Mouse (Mus musculus) spleen, adult 18-20 months (tissue): ENCODE results near the gene Dhrs1.

Experiments used
- DNase-seq, 2 experiments: peaks; one replicate each; pipeline ENCODE4 v3.0.0; 2022; ENCODE audit warnings: mixed read lengths in 2 of 2

Gene Dhrs1

DNA sequence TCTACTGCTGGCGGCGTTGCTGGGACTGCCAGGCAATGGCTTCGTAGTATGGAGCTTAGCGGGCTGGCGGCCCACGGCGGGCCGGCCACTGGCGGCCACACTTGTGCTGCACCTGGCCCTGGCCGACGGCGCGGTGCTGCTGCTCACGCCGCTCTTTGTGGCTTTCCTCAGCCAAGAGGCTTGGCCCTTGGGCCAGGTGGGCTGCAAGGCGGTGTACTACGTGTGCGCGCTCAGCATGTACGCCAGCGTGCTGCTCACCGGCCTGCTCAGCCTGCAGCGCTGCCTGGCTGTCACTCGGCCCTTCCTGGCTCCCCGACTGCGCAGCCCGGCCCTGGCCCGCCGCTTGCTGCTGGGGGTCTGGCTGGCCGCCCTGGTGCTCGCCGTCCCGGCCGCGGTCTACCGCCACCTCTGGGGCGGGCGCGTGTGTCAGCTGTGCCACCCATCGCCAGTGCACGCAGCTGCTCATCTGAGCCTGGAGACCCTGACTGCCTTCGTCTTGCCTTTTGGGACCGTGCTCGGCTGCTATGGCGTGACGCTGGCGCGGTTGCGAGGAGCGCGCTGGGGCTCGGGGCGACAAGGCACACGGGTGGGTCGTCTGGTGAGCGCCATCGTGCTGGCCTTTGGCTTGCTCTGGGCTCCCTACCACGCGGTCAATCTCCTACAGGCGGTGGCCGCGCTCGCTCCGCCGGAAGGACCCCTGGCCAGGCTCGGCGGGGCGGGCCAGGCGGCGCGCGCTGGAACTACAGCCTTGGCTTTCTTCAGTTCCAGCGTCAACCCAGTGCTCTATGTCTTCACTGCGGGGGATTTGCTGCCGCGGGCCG, 16.7 kb upstream of the Dhrs1 start:
- DNase-seq, result no peak

DNA sequence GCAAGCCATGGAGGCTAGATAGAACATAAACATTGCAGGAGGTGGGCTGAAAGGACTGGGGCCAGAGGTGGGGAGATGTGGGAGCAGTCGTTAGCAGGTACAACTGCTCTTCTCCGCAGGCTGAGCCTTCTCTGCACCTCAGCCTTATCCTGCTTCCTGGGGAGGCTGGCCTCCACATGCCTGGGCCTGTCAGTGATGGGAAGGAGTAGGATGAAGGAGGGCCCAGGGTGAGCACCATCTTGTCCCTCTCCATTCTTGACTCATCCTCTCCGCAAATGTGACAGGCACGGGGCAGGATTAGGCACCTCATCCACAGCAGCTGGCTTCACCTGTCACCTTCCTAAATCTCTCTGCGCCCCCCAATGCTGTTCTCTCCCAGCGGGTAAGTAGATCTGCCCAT, 15.7 kb upstream of the Dhrs1 start, which contains the start of gene Ltb4r2:
TSS of gene Ltb4r2 (plus strand) at position 266 of the 400 bp plus-strand sequence.
- DNase-seq, result no peak

DNA sequence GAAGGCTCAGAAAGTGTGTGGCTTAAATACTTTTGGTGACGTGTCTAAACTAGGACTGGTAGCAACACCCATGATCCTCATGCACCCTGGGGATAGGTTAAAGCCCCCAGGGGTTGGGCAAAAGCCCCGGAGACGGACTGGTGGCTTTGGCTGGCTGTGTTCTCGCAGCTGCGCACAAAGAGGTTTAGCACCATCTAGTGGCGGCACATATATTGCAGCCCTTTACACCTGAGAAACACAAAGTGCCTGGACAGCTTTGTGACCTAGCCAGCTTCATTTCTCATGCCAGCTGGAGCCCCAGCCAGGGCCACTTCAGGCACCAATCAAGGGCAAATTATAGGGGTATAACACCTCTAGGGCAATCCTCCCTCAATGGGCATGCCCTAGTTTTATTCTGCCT, 14.7 kb upstream of the Dhrs1 start:
- DNase-seq, result peak; percentile 57 to 86

DNA sequence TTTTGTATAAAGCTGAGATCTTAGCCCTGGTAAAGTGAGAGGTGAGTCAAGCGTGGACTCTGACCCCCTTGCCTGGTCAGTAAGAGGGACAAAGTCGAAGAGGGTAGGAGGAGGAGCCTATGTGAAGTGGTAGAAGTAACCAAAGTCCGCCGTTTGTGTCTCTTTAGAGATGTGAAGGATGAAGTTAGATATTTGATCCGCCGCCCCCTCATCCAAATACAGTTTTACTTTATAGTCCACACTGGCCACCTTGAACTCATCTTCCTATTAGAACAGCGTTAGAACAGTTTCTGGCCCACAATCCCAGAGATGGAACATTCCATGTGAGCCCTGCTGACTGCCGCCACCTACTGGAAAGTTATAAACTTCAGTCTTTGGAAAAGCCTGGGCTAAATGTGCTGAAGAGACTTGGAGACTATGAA, 12.9 kb upstream of the Dhrs1 start, which contains the start of gene Cideb:
TSS of gene Cideb (minus strand) at position 96 of the 422 bp plus-strand sequence.
- no peak for DNase-seq

DNA sequence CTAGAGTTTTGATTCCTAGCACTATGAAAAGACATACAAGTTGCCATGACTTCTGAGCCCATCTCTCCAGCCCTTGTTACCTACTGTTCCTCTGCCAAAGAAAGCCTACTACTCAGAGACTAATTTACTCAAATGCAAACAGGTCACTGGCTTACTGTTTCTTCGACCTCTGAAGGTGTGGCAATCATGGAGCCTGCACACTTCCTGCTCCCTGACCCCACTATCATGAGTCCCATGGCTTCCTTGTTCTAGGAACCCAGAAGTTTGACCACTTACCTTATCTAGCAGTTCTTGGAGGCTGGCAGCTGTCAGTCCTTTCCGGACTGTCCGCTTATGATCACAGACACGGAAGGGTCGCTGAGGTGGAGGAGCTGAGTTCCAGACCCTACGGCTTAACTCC, 12.1 kb upstream of the Dhrs1 start:
- DNase-seq, result no peak

DNA sequence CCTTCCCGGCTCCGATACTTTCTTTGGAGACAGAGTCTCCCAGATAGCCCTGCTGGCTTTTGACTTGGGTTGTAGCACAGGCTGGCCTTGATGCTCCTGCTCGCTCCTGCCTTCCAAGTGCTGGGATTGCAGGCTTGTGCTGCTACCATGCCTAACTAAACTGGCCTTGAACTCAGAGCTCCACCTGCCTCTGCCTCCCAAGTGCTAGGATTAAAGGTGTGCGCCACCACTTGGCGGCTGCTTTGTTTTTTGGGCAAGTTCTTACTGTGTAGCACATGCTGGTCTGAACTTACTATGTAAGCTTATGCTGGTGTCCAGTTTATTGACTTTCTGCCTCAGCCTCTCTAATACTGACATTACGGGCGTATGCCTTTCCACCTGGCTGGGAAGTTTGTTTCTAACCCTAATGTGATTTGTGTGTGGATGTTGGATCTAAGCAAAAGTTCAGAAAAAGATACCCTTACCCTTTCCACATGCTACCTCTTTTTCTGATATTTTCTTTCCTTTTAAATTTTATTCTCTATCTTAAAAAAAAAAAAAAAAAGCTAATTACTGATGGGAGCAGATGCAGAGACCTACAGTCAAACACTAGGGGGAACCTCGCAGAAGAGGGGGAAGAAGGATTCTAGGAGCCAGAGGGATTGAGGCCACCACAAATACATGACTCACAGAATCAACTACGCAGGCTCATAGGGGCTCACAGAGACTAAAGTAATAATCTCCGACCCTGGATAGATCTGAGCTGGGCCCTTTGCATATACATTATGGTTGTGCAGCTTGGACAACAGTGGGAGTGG, 1.8 kb upstream of the Dhrs1 start:
- no peak for DNase-seq

DNA sequence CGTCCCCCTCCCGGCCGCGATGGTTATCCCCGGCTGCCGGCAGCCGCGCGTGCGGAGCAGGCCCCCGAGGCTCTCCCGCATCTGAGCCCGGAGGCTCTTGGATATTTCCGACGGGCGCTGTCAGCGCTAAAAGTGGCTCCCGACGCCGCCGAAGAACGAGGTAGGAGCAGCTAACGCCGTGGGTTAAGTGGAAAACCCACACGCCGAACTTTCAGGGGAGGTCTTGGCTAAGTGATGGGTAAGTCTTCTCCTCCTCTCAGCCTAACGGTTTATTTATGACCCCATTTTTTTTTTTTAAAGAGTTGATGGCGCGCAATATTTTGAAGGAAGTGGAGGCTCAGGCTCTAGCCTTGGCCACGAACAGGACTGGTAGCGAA, 359 bp upstream of the Dhrs1 start:
- no peak for DNase-seq

DNA sequence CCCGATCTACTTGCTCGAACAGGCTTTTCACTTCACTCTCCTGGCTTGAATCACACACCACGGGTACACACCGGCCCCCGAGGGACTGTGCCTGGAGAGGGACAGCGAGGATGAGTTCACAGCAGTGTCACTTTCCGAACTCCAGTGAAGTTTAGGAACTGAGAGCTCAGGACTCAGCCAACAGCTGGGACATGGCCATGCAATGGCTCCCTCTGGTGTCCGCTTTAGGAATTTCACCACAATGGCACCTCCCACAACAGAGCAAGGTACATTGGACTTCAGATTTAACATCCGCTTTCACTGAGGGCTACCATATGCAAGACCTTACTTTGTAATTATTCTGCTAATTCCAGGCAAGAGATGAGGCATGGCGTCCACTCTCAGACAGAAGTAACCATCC, 1.8 kb downstream of the Dhrs1 start:
- peak; percentile 72 to 89 for DNase-seq

DNA sequence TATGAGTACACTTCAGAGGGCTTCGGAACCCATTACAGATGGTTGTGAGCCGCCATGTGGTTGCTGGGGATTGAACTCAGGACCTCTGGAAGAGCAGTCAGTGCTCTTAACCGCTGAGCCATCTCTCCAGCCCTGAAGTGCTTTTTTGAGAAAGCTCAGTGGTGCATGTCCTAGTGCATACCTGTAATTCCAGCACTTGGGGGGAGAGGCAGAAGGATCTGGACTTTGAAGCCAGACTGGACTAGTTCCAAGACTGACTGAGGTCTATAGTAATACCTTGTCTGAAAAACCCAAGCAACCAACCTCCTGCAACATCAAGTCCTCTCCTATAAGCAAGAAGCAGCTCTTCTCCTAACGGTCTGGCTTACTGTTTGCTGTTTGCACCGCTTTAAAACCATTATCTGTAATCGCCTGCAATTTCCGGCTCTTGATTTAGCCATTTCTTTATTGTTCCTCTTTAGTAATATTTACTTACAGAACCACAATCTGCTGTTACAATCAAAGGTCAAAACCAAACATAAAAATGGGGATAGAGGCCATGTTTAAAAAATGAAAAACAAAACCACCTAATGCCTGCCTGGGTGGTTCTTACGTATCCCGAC, 8.3 kb downstream of the Dhrs1 start:
- no peak for DNase-seq

DNA sequence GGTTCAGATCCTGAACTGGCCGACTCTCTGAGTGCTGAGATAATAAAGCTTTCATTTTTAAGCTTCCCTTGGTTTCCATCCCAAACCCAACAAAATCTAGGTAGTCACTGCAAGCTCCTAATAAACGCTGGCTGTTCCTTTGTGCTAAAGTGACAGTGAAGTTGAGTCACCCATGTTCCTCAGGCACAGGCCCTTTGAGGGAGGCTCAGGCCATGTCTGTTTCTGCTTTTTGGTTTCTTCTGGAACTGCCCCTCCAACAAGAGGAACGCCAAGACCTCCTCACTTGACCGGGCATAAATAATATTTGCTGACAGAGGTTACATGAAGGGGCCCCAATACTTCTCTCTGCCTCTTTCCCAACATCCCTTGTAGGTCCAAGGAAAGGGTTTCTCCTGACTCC, 9.7 kb downstream of the Dhrs1 start:
- no peak for DNase-seq

DNA sequence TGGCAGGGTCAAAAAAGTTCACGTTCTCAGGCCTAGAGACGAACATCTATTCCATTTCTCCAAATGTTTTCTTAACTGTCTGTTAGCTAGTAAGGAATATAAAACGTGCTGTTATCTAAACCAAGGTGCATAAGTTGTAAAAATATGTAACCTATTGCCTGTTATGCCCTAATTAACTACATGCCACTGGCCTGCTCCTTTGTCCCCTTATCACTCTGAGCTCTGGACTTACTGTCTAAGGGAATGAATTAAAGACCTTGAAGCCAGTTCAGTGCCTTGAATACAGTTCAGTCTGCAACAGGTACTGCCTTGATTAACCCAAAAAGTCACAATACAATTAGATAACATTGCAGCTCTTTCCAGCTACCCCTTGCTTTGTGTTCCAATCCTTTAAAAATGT, 10.2 kb downstream of the Dhrs1 start:
- no peak for DNase-seq

DNA sequence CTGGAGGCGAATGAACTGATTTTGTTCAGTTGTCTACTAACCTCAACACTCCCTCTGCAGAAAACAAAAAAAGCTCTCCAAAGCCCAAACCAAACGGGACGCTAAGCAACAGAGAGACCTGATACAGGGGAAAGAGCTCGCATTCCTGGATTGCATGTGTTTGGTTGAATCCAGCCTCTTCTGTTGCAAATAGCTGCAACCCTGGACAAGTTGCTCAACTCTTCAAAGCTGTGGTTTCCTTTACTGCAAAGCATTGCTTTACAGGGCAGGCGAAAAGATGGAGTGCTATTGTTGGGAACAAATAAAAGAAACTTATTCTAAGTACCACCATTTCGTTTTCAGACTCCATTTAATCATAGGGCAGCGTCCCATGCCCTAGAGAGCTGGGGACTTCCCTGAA, 10.6 kb downstream of the Dhrs1 start:
- DNase-seq, result no peak

DNA sequence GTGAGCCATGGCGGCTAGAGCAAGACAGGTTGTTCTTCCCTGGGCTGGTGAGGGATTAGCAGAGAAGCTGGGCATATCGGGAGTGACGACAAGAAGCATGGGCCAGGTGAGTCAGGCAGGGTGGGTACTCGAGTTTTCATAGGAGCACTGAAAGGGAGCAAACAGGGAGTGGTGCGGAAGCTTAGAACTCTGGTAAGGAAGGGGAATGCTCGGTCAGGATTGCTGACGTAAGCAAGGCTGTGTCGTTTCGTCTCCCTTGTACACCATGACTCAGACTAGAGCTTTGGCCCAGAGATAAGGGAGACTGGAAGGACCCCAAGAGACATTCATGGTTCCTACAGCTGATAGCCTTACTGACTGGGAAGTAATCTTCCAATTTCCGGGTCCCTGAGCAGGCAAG, 11.6 kb downstream of the Dhrs1 start:
- no peak for DNase-seq

DNA sequence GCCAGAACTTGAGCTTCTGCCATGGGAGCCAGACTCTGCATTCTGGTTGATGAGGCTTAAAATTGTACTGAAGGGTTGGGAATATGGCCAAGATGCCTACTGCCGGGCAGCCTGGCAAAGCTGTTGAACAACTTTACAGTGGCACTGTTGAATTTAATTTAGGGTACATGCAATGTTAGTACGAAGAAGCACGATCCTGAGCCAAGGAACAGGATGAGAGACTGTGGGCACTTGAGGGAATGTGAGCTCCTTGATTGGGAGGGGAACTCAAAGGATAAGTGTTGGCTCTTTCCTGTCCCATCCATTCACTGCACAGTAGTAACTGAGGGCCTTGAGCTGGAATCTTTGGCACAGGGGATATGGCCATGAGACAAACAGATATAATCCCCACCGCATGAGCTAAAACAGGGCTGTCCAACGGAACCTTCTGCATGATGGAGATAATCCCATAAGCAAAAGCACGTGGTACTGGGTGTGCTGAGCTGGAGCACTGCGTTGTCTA, 14.9 kb downstream of the Dhrs1 start:
- DNase-seq, result no peak

DNA sequence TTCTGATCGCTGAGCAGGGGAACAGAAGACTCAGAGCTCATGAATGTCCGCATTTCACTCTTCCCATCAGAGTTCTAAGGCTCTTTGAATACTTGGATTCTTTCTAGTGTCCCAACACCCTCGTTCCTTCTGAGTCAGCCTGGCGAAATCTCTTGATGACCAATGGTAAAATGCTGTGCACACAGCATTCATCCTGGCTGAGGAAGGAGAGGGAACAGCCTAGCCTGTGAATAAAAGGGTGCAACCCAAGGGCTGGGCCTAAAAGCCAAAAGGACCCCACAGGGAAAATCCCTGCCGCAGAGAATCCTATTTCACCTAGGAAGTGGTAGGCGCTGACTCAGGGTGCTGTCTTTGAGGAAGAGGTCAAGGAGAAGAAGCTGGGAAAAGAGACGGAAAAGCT, 15.4 kb downstream of the Dhrs1 start:
- DNase-seq, result no peak

DNA sequence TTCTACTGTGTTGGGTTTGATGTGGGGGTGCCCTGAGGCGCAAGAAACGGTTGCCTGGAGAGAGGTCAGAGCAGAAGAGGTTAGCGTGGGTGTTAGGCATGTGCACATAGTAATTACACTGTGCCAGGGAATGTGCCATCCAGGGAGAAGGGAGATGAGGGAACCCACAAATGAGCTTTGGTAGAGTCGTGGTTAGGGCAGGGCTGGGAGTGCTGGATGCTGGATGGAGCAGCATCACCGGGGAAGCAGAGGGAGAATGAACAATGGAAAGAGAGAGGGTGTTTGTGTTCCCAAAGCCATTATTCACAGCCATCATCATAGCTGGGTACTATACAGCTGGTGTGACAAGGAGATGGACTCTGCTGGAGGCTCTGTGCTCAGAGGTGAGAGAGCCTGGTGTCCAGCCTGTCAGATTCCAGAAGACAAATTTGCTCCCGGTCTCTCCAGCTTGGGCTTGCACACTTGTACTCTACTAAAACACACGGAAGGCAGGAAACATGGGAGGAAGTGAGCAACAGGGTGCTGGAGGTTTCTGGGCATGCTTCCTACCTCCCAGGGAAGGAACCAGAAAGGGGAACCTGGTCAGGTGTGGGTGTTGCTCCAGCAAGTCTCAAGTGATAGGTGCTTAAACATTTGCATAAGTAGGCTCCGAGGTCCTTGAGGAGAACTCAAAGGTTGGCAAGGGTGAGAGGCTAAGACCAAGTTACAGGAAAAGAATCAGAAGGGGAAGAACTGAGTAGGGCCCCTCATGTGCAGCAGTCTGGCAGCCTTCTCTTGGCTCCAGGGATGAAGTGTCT, 17.4 kb downstream of the Dhrs1 start:
- DNase-seq, result no peak

DNA sequence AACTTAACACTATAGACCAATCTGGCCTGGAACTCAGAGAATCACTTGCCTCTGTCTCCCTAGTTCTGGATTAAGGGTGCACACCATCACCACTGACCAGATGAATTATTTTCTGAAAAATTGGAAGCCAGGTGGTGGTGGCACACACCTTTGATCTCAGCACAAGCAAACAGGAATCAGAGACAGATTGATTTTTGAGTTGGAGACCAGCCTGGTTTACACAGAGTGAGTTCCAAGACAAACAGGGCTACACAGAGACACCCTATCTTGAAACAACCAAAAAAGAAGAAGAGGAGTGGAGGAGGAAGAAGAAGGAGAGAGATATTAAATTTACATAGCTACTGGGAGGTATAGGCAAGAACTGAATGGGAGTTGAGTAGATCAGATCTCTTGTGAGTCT, 19.2 kb downstream of the Dhrs1 start:
- no peak for DNase-seq

DNA sequence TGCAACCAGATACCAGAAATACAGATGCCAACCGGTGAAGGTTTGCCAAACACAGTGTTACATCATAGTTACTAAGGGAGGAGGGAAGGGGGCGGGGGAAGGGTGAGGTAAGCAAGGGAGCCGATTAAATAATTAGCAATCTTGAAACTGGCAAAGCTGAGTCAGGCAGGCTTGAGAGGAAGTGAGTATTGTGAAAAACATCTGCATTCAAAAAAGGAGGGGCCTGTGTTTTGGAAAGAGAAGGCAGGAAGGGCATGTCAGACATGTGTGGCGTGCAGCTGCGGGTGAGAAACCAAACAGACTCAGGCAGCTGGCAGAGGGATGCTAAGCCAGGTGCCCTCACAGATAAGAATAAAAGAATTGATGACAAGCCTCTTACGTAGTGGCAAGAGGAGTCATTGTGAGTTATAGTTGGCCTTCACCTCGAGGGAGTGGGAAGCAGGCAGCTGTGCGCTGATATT, 21.0 kb downstream of the Dhrs1 start:
- DNase-seq, result peak; percentile 38 to 49

DNA sequence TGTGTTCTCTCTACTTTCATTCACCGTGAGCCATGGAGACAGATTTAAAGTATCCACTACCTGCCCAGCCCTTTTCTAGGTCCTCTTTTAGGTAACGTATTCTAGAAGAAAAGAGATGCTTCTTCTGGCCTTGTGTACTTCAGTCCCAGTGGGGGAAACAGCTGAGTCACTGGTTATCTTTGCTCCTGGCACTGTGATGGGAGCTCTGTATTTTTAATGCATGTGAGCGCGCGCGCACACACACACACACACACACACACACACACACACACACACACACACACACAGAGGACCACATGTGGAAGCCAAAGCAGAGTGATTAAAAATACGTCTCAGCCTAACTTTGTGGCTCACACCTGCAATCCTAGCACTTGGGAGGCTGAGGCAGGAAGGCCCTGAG, 22.1 kb downstream of the Dhrs1 start:
- no peak for DNase-seq

DNA sequence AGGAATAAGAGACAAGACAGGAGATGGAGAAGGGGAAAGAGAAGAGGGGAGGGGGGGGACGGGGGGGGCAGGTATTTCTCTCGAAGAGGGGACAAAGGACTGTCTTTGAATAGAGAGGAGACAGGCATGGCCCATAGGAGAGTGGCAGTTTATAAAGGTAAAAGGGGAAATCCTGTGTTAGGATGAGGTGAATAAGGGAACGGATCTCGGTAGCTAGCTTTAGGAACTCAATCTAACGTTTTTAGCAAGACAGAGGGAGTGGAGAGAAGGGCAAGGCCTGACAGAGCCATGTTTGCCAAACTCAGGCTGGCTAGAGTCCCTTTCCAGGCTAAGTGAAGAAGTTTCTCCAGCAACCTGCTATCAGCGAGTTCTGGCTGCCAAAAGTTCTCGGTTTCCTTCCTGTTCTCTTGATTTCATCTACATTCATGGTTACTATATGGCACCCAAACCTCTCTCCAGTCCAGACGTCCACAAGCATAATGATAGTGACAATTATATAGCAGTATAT, 23.0 kb downstream of the Dhrs1 start:
- DNase-seq, result no peak

DNA sequence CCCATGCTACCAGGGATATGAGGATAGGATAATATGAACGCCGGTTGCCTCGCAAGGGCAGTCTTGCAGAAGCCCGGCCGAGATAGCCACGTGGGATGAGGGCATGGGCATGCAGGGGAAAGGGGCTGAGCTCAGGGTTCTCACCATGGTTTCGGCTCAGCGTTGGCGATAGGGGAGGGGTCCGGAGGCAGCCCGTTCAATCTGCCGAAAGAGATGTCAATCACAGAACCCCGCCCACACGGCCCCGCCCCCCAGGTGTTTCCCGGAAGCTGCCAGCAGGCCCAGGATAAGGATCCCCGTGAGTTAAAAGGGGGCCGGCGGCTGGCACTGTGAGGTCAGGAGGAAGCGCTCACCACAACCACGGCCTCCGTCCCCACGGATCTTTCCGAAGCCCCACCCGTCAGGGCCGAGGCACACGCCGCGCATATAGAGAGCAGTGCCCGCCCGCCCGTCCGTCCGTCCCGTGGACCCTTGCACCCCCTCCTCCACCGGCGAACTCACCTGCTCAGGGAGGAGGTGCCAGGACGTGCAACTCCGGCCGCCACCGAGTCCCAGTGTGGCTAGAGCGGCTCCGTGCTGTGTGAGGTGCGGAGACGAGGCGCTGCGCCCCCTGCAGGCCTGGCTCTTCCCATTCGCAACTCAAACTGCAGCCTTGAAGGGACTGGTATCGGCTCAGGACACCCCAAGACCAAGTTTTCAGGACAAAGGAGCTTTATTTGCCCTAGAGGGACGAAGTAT, 23.6 kb downstream of the Dhrs1 start, which contains the start of gene Rabggta:
TSS of gene Rabggta (minus strand) at position 564 of the 738 bp plus-strand sequence.
- peak; percentile 87 to 92 for DNase-seq
